Mouse (Mus musculus) heart, postnatal 0 days (tissue): ENCODE results near the gene Cdc25a.

Source experiments
- CTCF ChIP-seq: IDR thresholded peaks from 2 replicates; pipeline ENCODE4 v1.5.1; 2016; ENCODE audit warnings: antibody characterized with exemption, control low read depth, low read depth
- EP300 ChIP-seq: IDR thresholded peaks from 2 replicates; pipeline ENCODE4 v1.6.1; 2016; ENCODE audit warnings: antibody characterized with exemption, low read depth

- no peak for TF ChIP-seq CTCF
- no peak for TF ChIP-seq EP300
These were observed 21.0 kb upstream of the Cdc25a start for GRCm38 (mm10) chr9:109854341-109854740.
